Mouse (Mus musculus) right cerebral cortex, adult 2 months (tissue): Measurements from ENCODE around the gene Gmnn.

Experiments used
- DNase-seq, 2 experiments: peaks; one replicate each; pipeline ENCODE4 v3.0.0; 2021 to 2022; ENCODE audit warnings: low spot score in 2 of 2

Gene Gmnn

GRCm38 (mm10) chr13:24709656-24710396, 51.9 kb downstream of the Gmnn start:
- DNase-seq: no peak

- no peak for DNase-seq
Measured at GRCm38 (mm10) chr13:24702128-24702527, 59.6 kb downstream of the Gmnn start.
